Mouse (Mus musculus) hindbrain, embryonic 13.5 days (tissue): ENCODE measurements around the gene Scp2. TPM values are rescaled to one million over a fixed set of nuclear protein-coding genes. Genes with fewer than 3 reads are reported as not detected.
A peak's percentile ranks its signal among the peaks of the same experiment; 100 is the strongest.
"Not testable (repeated sequence)": the region's sequence is repeated elsewhere in the genome, so short reads cannot be mapped to it uniquely, and the experiment has no call there.

Experiments used
- ATAC-seq: fragments of 200-750 bp; cut with Nextera tagmentation; 2 replicates; pipeline ENCODE4 v1.8.0; 2017; ENCODE audit warnings: moderate TSS enrichment; ENCODE audit not compliant: low FRiP score
- H3K27ac ChIP-seq: fragments of 300-500 bp; sonication (generic); 2 replicates; pipeline ENCODE4 v1.5.1; 2015; ENCODE audit warnings: inconsistent platforms, mild to moderate bottlenecking, moderate library complexity
- H3K27me3 ChIP-seq: fragments of 300-500 bp; sonication (generic); 2 replicates; pipeline ENCODE4 v1.6.1; 2015; ENCODE audit warnings: mild to moderate bottlenecking, inconsistent platforms
- H3K36me3 ChIP-seq: fragments of 300-500 bp; sonication (generic); 2 replicates; pipeline ENCODE4 v1.6.1; 2015; ENCODE audit warnings: mild to moderate bottlenecking, inconsistent platforms
- H3K4me1 ChIP-seq: fragments of 300-500 bp; sonication (generic); replicated peaks from 2 replicates; pipeline ENCODE4 v1.6.1; 2015; ENCODE audit warnings: inconsistent platforms
- H3K4me2 ChIP-seq: fragments of 300-500 bp; sonication (generic); 2 replicates; pipeline ENCODE4 v1.6.1; 2015; ENCODE audit warnings: inconsistent platforms, mild to moderate bottlenecking, moderate library complexity
- H3K4me3 ChIP-seq: fragments of 300-500 bp; sonication (generic); 2 replicates; pipeline ENCODE4 v1.5.1; 2015; ENCODE audit warnings: mild to moderate bottlenecking, inconsistent platforms
- H3K9ac ChIP-seq: fragments of 300-500 bp; sonication (generic); 2 replicates; pipeline ENCODE4 v1.6.1; 2015; ENCODE audit warnings: mild to moderate bottlenecking, inconsistent platforms
- H3K9me3 ChIP-seq: fragments of 300-500 bp; sonication (generic); 2 replicates; pipeline ENCODE4 v1.6.1; 2016; ENCODE audit warnings: inconsistent platforms
- WGBS: fragments of 180-500 bp; shearing (Covaris S2); methylation state at CpG from one replicate; pipeline ENCODE4 v1.1.7; 2015; 5-methylcytosine and 5-hydroxymethylcytosine counted together
- polyA plus RNA-seq: library from polyadenylated mRNA; unstranded; fragments of >200 nt; fragmentation: Nextera tagmentation; extraction: Ambion mirVana; gene quantifications from 2 replicates; pipeline ENCODE4 v1.2.1, GENCODE M21; 2015

The Scp2 gene
- 214 and 228 TPM in 2 replicates for polyA plus RNA-seq

GRCm38 (mm10) chr4:108144880-108145279, at the start of gene Scp2:
Gene Scp2 (minus strand): TSS chr4:108144998.
- WGBS = 97% methylated on average over 1 of the region's 1 CpGs
- no peak for ATAC-seq
- Histone ChIP-seq H3K4me1 (no peaks in the 10 kb centered on the region), H3K4me3 (no peak within 1 kb of the TSS), H3K9me3 (no peaks in the 10 kb centered on the region), H3K27ac (no peak within 1 kb of the TSS), H3K27me3 (no peaks in the 10 kb centered on the region), H3K36me3 (no peaks in the 10 kb centered on the region), H3K9ac (no peak within 1 kb of the TSS), H3K4me2 (no peak within 1 kb of the TSS)

- no peaks in the 10 kb centered on the region for H3K9me3 ChIP-seq
- no peak overlapping the region for H3K9ac ChIP-seq
- H3K27me3 ChIP-seq = no peaks in the 10 kb centered on the region
- no peaks in the 10 kb centered on the region; the same call in 1 of the 2 replicates for H3K4me1 ChIP-seq
- H3K4me2 ChIP-seq = peak overlapping the region; percentile 24; the same call in 1 of the 2 replicates
- H3K4me3 ChIP-seq = peak overlapping the region; percentile 7; the same call in 1 of the 2 replicates
- ATAC-seq = no peak
- 75% methylated on average over 2 of the region's 2 CpGs for WGBS
- H3K36me3 ChIP-seq = no peaks in the 10 kb centered on the region
- H3K27ac ChIP-seq = 0 out of 2 replicates have a peak overlapping the region, but pooled peaks have one; percentile 5
Observed at GRCm38 (mm10) chr4:108192821-108193323, 48.1 kb upstream of the Scp2 start.

DNA sequence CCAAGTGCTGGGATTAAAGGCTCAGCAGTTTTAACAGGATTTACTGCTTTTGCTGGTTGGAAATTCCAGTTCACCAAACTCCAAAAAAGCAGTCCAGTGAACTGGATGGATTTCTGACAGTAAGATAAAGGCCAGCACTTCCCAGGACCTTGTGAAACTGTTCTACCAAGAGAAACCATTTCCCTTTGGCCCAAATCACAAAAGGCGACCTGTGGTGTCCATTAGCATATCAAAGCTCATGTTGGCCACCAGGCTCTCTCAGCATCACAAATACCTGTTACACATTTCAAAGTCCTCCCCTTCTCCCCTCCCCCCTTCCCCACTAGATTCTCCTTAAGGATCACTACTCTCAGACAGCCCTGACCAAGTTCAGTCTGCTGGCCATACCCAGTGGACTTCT, 37.5 kb upstream of the Scp2 start:
- no peak overlapping the region for H3K9ac ChIP-seq
- H3K27me3 ChIP-seq = no peaks in the 10 kb centered on the region
- H3K4me3 ChIP-seq = no peak overlapping the region
- 26% methylated on average over 1 of the region's 1 CpGs for WGBS
- H3K9me3 ChIP-seq = no peaks in the 10 kb centered on the region
- no peak for ATAC-seq
- no peak overlapping the region for H3K27ac ChIP-seq
- H3K4me2 ChIP-seq = no peak overlapping the region
- no peaks in the 10 kb centered on the region for H3K36me3 ChIP-seq
- no peaks in the 10 kb centered on the region for H3K4me1 ChIP-seq

GRCm38 (mm10) chr4:108168056-108168455, 23.3 kb upstream of the Scp2 start:
- peaks cover 7% of the 10 kb centered on the region for H3K4me1 ChIP-seq
- H3K27me3 ChIP-seq = peaks cover 22% of the 10 kb centered on the region
- no peak overlapping the region for H3K4me3 ChIP-seq
- no peak overlapping the region for H3K27ac ChIP-seq
- H3K9me3 ChIP-seq = no peaks in the 10 kb centered on the region
- H3K9ac ChIP-seq = no peak overlapping the region
- 88% methylated on average over 6 of the region's 6 CpGs for WGBS
- no peak for ATAC-seq
- H3K36me3 ChIP-seq = no peaks in the 10 kb centered on the region
- no peak overlapping the region for H3K4me2 ChIP-seq

DNA sequence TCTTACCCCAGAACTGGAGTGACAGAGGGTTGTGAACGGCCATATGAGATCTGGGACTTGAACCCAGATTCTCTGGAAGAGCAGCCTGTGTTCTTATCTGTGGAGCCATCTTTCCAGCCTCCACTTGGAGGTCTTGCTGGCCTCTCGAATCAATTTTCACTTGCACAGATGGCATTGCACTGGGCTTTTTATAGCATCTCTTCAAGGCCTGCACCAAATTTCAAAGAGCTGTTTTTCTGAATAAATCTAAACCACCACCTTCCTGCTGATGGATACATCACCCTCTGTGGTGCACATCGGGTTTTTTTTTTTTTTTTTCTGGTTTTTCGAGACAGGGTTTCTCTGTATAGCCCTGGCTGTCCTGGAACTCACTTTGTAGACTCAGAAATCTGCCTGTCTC, 22.1 kb upstream of the Scp2 start:
- peaks cover 7% of the 10 kb centered on the region for H3K4me1 ChIP-seq
- peaks cover 22% of the 10 kb centered on the region for H3K27me3 ChIP-seq
- no peak overlapping the region for H3K9ac ChIP-seq
- no peaks in the 10 kb centered on the region for H3K9me3 ChIP-seq
- no peak for ATAC-seq
- no peak overlapping the region for H3K4me3 ChIP-seq
- H3K27ac ChIP-seq = no peak overlapping the region
- no peaks in the 10 kb centered on the region for H3K36me3 ChIP-seq
- no peak overlapping the region for H3K4me2 ChIP-seq
- 92% methylated on average over 4 of the region's 4 CpGs for WGBS

GRCm38 (mm10) chr4:108165152-108165895, 20.5 kb upstream of the Scp2 start, which contains the start of gene Echdc2:
Gene Echdc2 (plus strand): TSS chr4:108165437.
- WGBS = under 1% methylated on average over 41 of the region's 43 CpGs
- H3K9me3 ChIP-seq = no peaks in the 10 kb centered on the region
- ATAC-seq = 0 out of 2 replicates have a peak, but pooled peaks have one; percentile 54
- peak within 1 kb of the TSS; percentile 58 for H3K4me3 ChIP-seq
- H3K4me2 ChIP-seq = peak within 1 kb of the TSS; percentile 93
- H3K36me3 ChIP-seq = no peaks in the 10 kb centered on the region
- H3K4me1 ChIP-seq = peaks cover 7% of the 10 kb centered on the region
- H3K27me3 ChIP-seq = peaks cover 22% of the 10 kb centered on the region
- H3K9ac ChIP-seq = peak within 1 kb of the TSS; percentile 79
- H3K27ac ChIP-seq = no peak within 1 kb of the TSS

DNA sequence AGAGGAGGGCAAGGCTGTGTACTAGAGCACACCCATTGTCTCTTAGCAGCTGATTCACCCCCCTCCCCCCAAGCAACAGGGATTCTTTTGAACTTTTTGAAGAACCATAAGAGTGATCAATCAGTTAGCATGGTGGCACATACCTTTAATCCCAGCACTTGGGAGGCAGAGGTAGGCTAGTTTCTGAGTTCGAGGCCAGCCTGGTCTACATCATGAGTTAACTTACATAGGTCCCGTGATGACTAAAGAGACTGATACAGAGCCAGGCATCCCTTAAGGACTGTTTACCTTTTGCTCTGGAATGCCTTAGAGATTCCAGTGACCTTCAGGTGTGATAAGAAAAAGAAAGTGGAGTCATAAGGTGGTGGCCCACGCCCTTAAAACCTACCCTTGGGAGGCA, 18.5 kb upstream of the Scp2 start:
- Histone ChIP-seq H3K9me3 (peaks cover 5% of the 10 kb centered on the region; the same call in 1 of the 2 replicates), H3K27me3 (peaks cover 22% of the 10 kb centered on the region), H3K36me3 (no peaks in the 10 kb centered on the region), H3K4me3 (no peak overlapping the region), H3K9ac (no peak overlapping the region), H3K4me1 (peaks cover 7% of the 10 kb centered on the region), H3K4me2 (no peak overlapping the region), H3K27ac (no peak overlapping the region)
- 89% methylated on average over 3 of the region's 3 CpGs for WGBS
- ATAC-seq = no peak

- no peak overlapping the region for H3K4me2 ChIP-seq
- 91% methylated on average over 8 of the region's 8 CpGs for WGBS
- no peaks in the 10 kb centered on the region for H3K36me3 ChIP-seq
- peaks cover 7% of the 10 kb centered on the region for H3K4me1 ChIP-seq
- no peak for ATAC-seq
- H3K9ac ChIP-seq = no peak overlapping the region
- no peak overlapping the region for H3K27ac ChIP-seq
- H3K27me3 ChIP-seq = peaks cover 22% of the 10 kb centered on the region
- H3K4me3 ChIP-seq = no peak overlapping the region
- peaks cover 5% of the 10 kb centered on the region; the same call in 1 of the 2 replicates for H3K9me3 ChIP-seq
Observed at GRCm38 (mm10) chr4:108161936-108162335, 17.1 kb upstream of the Scp2 start.

- H3K4me3 ChIP-seq, H3K4me1 ChIP-seq, H3K27me3 ChIP-seq, ATAC-seq, H3K9ac ChIP-seq, H3K27ac ChIP-seq, H3K4me2 ChIP-seq, H3K36me3 ChIP-seq: not testable (repeated sequence)
- H3K9me3 ChIP-seq = peaks cover 11% of the 10 kb centered on the region; the same call in 1 of the 2 replicates
- 73% methylated on average over 1 of the region's 1 CpGs for WGBS
Observed at GRCm38 (mm10) chr4:108155141-108155540, 10.3 kb upstream of the Scp2 start.

DNA sequence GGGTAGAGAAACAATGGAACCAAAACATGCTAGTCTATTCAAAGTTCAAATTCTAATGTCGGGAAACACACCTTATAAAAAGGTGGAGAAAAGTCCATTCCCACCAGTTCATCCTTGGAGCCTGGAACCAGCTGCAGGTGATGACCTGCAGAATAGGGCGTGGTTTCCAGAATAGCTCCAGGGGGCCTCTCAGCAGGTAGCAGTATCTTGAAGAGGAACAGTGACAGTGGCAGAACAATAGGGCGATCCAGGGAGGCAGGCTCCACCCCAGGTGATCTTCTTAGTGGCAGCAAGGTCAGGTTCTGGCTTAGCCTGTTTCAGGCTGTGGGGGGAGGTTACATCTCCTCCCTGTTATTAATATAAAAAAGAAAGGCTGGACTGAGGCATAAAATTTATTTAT, 756 bp upstream of the Scp2 start:
- H3K4me1 ChIP-seq, H3K4me2 ChIP-seq, H3K27ac ChIP-seq, H3K27me3 ChIP-seq, H3K4me3 ChIP-seq, H3K36me3 ChIP-seq, ATAC-seq, H3K9ac ChIP-seq, H3K9me3 ChIP-seq: not testable (repeated sequence)
- 33% methylated on average over 3 of the region's 3 CpGs for WGBS

DNA sequence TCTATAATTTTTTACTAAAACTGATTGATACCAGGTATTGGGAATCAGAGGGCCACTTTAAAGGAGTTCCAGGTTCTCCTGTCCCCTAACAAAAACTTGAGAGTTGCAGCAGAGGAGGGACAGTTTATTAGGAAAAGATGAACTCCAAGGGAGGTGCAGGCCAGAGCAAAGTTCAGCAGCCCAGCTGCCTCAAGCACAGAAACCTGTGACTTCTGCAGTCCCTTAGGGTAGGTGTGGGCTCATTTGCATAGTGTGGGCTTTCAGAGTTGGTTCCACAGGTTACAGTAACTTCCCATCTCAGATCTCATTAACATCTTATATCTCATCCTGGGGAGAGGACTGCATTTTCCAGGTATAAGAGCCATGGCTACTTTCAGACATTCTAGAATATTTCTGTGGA, 1.0 kb downstream of the Scp2 start:
- no peak for ATAC-seq
- no peak overlapping the region for H3K9ac ChIP-seq

DNA sequence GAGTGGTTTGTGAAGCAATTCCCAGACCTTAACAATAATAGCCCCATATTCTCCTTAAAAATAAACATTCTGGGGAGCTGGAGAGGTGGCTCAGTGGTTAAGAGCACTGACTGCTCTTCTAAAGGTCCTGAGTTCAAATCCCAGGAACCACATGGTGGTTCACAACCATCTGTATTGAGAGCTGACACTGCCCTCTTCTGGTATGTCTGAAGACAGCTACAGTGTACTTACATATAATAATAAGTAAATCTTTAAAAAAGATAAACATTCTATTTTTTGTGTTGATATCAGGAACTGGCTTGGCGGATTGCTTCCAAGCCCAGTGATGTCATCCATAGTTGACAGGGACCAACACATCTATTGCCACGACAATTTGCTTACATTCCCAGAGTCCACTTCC, 1.6 kb downstream of the Scp2 start:
- 90% methylated on average over 2 of the region's 2 CpGs for WGBS
- not testable (repeated sequence) for ATAC-seq, H3K36me3 ChIP-seq, H3K9me3 ChIP-seq, H3K4me1 ChIP-seq, H3K9ac ChIP-seq, H3K4me3 ChIP-seq, H3K27me3 ChIP-seq, H3K27ac ChIP-seq, H3K4me2 ChIP-seq

More for the DNA sequence above, 1.0 kb downstream of the Scp2 start:
- no peaks in the 10 kb centered on the region for H3K27me3 ChIP-seq
- no peaks in the 10 kb centered on the region for H3K36me3 ChIP-seq
- no peaks in the 10 kb centered on the region for H3K4me1 ChIP-seq
- no peak overlapping the region for H3K4me2 ChIP-seq
- no peaks in the 10 kb centered on the region for H3K9me3 ChIP-seq
- H3K4me3 ChIP-seq = no peak overlapping the region
- H3K27ac ChIP-seq = no peak overlapping the region

DNA sequence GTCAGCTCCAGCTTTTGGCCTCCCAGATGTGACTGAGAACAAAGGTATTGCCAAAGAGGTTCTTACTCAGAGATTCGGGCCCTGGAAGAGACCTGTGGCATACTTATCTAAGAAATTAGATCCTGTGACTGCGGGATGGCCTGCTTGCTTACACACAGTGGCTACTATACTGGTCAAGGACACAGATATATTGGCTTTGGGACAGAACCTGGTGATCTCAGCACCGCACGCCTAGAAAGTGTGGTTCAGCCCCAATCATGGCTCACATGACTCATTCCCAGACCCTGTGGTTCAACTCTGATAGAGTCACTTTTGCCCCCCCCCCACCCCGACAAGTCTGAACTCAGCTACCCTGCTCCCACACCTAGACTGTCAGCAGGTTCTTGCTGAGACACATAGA, 7.9 kb downstream of the Scp2 start:
- Histone ChIP-seq H3K4me1 (no peaks in the 10 kb centered on the region), H3K4me3 (no peak overlapping the region), H3K27me3 (no peaks in the 10 kb centered on the region), H3K9me3 (no peaks in the 10 kb centered on the region), H3K4me2 (no peak overlapping the region), H3K9ac (no peak overlapping the region), H3K36me3 (no peaks in the 10 kb centered on the region), H3K27ac (no peak overlapping the region)
- 88% methylated on average over 5 of the region's 5 CpGs for WGBS
- no peak for ATAC-seq
